Mouse (Mus musculus): ENCODE measurements around the gene Tmem39b. TPM values are rescaled to one million over a fixed set of nuclear protein-coding genes. Genes with fewer than 3 reads are reported as not detected.
"Not testable (repeated sequence)": the region's sequence is repeated elsewhere in the genome, so short reads cannot be mapped to it uniquely, and the experiment has no call there.

Gene Tmem39b
- 10 to 100 TPM; 13.3 to 16.3 TPM for total RNA-seq (2021)

DNA sequence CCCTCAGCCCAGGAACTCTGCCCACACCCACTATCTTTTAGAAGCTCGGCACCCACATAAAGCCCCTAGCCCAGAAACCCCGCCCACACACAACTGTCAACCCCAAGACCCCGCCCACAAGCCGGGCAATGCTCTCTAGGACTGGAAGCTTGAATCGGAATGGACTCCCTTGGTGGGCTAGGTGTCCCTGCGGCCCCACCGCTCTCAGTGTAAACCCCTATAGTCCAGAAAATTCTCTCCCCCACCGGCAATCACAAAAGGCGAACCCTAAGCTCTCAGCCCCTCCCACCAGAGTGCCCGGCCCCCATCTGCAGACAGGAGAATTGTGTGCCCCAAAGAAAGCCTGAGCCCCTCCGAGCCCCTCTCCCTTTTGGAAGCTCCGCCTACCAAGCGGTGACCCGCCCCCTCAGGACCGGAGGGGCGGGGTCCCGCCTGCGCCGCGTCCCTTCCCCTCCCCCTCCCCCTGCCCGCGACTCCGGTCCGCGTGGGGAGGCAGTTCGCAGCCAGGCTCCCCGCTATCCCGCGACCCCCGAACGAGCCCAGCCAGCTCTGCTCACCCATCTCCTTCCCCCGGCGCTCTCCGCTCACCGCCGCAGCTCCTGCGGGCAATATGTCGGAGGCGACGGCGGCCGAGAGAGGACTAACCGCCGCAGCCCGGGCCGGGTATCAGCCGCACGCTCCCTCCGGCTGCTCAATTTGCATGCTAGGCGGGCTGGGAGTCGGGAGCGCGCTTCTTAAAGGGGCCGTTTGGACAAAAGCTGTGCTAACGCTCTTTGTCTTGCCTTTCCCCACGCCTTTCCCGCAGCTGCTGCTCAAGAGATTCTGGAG, at the start of gene Tmem39b:
Gene Tmem39b, minus strand, starts transcription at position 681 of the 828 bp plus-strand sequence.
- intact Hi-C loops (cut with DNase I), result no loop called here
- peak; percentile 89 to 95 for DNase-seq (ENCODE audit: extremely low spot score in 1 of 2, low spot score in 2 of 2)

DNA sequence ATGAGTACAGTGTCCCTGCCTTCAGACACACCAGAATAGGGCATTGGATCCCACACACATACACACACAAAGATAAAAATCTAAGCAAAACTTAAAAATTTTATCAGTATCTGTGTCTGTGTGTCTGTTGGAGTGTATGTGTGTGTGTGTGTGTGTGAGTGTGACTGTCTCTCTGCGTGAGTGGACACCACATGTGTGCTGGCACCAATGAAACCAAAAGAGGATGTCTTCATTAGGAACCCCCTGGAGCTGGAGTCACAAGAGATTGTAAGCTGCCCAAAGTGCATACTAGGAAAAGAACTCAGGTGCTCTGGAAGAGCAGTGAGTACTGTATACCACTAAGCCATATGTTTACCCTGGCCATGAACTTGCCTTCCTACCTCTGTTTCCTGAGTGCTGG, 49.5 kb upstream of the Tmem39b start:
- DNase-seq (ENCODE audit: extremely low spot score in 1 of 2, low spot score in 2 of 2), result no peak
- intact Hi-C loops (cut with DNase I), result no loop called here

DNA sequence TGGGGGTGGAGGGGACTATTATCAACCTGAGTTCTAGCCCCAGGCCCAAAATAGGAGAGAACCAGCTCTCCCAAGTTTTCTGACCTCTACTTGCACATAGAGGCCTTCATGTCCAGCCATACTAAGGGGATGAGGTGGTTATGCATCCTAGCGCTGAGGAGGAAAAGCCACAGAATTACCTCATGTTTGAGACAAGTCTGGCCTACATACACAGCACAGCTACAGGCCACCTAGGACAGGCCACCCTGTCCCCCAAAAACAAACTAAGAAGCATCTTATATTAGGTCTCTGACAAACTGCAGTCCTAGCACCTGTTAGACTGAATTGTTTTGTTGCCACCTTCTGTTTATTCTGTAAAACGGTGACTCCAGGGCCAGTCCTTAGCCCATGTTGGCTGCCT, 46.9 kb upstream of the Tmem39b start:
- no peak for DNase-seq (ENCODE audit: extremely low spot score in 1 of 2, low spot score in 2 of 2)

DNA sequence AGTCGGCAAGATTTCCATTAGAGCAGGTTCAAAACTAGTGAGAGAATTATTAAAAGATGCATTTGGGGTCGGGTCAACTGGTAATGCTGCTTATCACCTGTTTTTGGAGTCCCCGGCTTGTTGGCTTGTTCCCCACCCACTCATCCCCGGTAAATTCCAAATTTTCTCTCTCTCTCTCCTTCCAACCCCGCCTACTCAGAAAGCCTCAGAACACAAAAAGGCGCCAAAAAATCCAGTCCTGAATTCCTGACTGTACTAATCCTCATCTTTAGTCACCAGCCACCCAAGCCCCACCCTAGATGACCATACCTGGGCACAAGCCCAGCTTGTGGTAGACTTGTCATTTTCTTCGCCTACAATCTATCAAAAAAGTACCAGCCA, 46.4 kb upstream of the Tmem39b start:
- intact Hi-C loops (cut with DNase I), result loop anchor here (5.0 kb wide), 1 partner anchor 41 kb away; no protein-coding TSS in a partner anchor
- peak in 1 of 2 experiments; percentile 19 for DNase-seq (ENCODE audit: extremely low spot score in 1 of 2, low spot score in 2 of 2)

More for the DNA sequence above, 46.9 kb upstream of the Tmem39b start:
- intact Hi-C loops (cut with DNase I), result loop anchor here (5.0 kb wide), 1 partner anchor 41 kb away; no protein-coding TSS in a partner anchor

DNA sequence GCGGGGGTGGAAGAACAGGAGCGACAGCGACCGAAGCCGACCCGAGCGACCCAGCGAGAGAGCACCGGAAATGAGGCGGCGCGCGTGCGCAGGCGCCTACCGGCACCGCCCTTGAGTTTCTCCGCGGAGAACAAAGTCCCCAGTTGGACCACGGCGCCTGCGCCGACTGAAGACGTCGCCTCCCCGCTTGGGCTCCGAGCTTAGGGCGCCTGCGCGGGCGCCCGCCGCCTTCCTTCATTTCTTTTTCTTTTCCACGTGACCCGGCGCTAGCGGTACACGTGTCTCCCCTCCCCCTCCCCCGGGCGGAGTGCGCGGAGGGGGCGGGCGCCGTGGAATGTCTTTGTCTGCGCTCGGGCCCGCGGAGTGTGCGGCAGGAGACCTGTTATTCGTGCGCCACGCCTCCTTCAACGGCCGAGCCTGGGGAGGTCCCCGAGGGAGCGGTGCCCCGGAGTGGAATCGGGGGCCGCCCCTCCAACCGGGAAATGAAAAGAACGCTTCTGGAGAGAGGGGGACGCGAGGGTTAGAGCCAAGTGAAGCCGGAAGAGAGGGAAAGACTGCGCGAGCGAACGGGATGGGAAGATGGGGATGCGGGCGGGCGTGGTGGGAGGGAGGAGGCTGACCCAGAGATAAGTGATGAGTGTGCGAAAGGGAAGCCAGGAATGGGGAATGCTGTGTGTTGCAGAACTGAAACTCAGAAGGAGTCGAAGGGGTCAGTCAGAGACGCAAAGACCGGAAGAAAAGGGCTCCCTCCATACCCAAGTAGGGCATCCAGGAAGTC, 45.8 kb upstream of the Tmem39b start, which contains the start of gene Khdrbs1:
Gene Khdrbs1, minus strand, starts transcription at position 72 of the 778 bp plus-strand sequence.
- DNase-seq (ENCODE audit: extremely low spot score in 1 of 2, low spot score in 2 of 2), result peak; percentile 95 to 98
- intact Hi-C loops (cut with DNase I), result loop anchor here (5.0 kb wide), 1 partner anchor 40 kb away; no protein-coding TSS in a partner anchor

DNA sequence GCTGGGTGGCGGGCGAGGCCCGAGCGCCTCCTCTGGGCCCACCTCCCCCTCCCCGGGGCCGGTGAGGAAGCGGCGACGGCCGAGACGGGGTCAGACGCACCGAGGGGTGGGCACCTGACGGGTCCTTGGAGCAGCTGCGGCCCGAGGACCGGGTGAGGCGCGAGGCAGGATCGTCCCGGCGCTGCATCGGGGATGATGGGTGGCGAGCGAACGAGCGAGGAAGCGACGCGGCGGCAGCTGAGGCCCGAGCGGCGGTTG, 45.3 kb upstream of the Tmem39b start:
- DNase-seq (ENCODE audit: extremely low spot score in 1 of 2, low spot score in 2 of 2), result no peak
- intact Hi-C loops (cut with DNase I), result loop anchor here (5.0 kb wide), 1 partner anchor 40 kb away; no protein-coding TSS in a partner anchor

DNA sequence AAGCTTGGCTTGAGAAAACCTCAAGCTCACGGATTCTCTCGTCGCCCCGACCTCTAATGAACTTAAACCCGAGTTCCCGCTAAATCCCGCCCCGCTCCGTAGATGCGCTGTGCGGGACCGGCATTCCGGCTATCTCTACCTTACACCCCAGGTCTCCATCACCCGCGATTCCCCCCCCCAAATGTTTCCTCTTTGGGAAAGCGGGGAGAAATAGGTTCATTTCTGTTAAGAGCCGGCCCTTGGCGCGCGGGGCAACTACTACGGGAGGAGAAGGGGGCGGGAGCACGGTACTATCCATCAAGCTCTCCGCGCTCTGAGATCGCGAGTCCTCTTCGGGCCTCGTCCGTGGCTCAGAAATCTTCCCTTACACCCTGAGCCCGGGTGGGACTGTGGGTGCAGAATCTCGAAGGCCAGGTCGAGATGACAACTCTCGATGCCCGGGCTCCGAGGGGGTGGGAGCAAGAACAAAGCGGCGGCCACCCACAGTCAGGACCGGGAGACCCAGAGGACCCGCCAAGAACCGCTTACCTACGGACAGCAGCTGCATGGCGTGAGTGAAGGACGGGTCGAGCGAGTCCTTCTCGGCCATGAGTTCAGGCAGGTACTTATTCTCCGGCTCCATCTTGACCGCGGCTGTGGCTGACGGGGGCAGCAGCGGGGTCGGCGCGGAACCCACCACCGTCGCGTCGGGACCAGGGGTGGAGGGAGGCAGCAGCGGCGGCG, 44.8 kb upstream of the Tmem39b start:
- DNase-seq (ENCODE audit: extremely low spot score in 1 of 2, low spot score in 2 of 2), result peak; percentile 16 to 65
- intact Hi-C loops (cut with DNase I), result loop anchor here (5.0 kb wide), 1 partner anchor 39 kb away; no protein-coding TSS in a partner anchor

DNA sequence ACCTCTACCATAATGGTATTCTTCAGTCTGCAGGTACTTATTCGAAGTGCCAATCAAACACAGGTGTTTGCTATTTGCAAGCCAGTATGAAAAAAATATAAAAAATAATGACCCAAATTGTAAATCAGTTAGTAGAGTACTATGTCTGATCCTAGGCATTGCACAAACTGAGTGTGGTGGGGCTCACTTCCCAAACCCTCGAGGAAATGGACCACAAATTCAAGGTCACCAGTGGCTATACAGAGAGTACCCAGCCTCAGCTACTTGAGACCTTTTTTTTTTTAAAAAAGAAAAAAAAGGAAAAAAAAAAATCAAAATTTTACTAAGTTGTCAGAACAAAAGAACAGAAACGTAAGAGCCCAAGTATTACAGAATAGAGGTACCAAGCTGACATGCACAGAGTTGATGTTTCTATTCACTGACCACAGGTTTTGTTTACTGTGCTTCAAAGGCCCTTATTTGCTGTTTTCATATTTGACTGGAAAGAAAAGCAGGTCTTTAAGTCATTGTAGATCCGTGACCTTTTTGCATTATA, 42.5 kb upstream of the Tmem39b start:
- intact Hi-C loops (cut with DNase I), result no loop called here
- no peak for DNase-seq (ENCODE audit: extremely low spot score in 1 of 2, low spot score in 2 of 2)

DNA sequence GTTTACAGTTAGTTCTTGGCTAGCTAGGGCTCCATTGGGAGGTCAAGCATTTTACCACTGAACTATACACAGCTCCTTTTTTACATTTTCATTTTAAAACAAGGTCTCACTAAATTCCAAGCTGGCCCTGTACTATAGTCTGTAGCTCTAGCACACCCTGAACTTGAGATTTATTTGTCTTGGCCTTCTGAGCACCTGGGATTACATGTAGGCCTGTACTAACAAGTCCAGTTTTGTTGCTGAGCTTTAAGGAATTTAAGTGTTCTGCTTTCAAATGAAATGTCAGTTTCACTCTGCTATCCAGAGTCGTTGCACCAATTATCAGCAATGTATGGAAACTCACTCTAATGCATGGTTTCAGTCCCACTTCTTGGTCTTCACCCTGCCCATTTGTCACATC, 39.5 kb upstream of the Tmem39b start:
- no peak for DNase-seq (ENCODE audit: extremely low spot score in 1 of 2, low spot score in 2 of 2)
- intact Hi-C loops (cut with DNase I), result no loop called here

DNA sequence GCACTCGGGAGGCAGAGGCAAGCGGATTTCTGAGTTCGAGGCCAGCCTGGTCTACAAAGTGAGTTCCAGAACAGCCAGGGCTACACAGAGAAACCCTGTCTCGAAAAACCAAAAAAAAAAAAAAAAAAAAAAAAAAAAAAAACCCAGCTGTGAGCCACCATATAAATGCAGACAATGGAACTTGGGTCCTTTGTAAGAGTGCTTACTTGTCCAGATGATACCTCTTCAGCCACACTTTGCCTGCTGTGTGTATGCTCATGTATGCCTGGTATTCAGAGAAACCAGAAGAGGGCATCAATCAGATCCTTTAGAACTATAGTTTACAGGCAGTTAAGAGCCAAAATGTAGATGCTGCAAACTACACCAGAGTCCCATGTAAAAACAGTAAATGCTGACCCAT, 38.8 kb upstream of the Tmem39b start:
- DNase-seq (ENCODE audit: extremely low spot score in 1 of 2, low spot score in 2 of 2); intact Hi-C loops (cut with DNase I): not testable (repeated sequence)

DNA sequence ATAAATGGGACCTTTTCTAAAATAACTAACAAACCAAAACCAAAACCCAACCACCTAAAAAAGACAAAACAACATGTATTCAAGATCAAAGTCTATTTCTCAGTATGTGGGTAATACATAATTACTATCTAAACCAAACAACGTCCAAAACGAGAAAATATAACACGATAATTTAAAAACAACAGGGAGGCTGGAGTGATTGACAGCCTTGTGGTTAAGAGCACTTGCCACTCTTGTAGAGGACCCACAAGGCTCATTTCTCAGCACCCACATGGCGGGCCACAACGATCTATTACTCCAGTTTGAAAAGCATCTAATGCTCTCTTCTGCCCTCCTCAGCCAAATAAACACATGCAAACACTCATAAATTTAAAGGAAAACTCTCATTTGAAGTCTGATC, 34.8 kb upstream of the Tmem39b start:
- intact Hi-C loops (cut with DNase I), result no loop called here
- DNase-seq (ENCODE audit: extremely low spot score in 1 of 2, low spot score in 2 of 2), result no peak

DNA sequence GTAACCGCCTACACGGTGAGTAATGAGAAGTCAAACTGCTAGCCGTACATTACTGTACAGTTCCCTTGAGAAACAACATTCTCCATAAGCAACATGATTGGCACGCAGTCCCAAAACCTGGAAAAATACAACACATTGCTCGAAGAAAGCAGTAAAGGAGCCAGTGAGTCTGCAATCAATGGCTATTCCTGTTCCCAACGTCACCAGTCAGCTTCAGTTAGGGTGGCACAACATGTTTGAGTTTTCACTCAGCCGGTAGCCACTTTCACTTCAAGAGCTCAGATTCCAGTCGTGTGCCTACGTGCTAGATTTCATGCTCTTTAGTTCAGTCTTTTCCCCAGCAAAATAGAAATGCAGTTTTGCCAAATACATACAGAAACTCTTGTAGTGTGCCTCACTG, 19.7 kb upstream of the Tmem39b start:
- intact Hi-C loops (cut with DNase I), result no loop called here
- DNase-seq (ENCODE audit: extremely low spot score in 1 of 2, low spot score in 2 of 2), result no peak

DNA sequence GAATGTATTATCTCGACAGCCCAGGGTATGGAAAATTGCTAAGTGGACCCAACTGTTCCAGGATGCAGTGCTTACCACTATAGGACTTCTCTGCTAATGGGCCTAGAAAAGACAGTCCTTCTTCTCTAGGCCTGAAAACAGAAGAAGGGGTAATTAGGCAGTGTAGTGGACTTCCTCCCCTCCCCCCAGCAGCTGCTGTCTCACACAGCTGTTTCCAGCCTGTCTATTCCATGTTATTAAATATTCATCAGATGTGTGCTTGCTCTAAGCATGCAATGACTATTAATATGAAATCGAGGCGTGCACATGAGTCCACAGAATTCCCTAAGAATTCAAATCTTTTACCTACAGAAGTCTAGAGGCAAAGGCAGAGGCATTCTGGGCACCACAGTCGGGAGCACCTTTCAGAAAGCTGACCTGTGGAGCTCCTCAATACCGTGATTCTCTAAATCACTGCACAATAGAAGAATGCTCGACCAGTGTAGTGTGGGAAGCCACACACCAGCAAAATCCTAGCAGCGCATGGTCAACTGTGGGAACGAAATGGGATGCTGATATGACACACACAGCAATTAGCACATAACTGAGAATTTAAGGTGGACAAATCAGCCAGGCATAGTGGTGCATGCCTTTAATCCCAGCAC, 13.0 kb upstream of the Tmem39b start:
- intact Hi-C loops (cut with DNase I), result no loop called here

DNA sequence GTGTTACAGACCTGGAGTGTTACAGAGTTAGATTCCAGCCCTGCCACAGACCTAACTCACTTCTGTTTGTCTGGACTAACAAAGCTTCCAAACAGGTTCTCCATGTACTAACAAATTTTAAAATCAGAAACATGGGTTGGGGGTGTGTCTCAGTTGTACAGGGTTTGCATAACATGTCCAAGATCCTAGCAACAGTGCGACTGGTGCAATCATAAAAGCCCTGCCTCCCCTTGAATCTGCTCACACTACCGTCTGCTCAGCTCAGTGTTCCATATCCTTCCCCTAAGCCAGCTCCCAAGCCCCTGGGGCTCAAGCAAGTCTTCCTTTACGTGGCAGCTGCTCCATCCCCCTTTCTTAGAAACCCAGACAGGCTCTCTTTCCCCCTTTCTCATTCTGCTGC, 10.1 kb upstream of the Tmem39b start:
- intact Hi-C loops (cut with DNase I), result no loop called here
- DNase-seq (ENCODE audit: extremely low spot score in 1 of 2, low spot score in 2 of 2), result no peak

More for the DNA sequence above, 13.0 kb upstream of the Tmem39b start:
- DNase-seq (ENCODE audit: extremely low spot score in 1 of 2, low spot score in 2 of 2), result no peak

DNA sequence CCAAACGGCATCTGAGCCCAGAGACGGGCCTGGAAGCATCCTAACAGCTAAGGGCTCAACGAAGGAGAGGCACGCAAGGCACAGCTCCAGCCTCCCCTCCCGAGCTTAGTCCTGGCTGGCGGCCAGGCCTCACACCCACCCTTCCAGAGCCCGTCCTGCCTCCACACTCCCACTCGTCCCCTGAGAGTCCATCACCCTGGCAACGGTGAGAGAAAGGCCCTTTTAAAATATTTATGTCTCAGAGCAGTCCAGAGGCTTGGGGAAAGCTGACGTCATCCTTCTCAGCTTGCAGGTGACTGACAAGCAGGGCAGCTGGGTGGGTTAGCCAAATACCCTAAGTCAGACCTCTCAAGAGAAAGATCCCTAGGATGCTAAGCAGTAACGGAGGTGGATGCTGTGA, 5.8 kb upstream of the Tmem39b start:
- intact Hi-C loops (cut with DNase I), result loop anchor here (5.0 kb wide), 1 partner anchor 40 kb away; the partner anchor contains the start of gene Khdrbs1
- peak; percentile 81 to 89 for DNase-seq (ENCODE audit: extremely low spot score in 1 of 2, low spot score in 2 of 2)

DNA sequence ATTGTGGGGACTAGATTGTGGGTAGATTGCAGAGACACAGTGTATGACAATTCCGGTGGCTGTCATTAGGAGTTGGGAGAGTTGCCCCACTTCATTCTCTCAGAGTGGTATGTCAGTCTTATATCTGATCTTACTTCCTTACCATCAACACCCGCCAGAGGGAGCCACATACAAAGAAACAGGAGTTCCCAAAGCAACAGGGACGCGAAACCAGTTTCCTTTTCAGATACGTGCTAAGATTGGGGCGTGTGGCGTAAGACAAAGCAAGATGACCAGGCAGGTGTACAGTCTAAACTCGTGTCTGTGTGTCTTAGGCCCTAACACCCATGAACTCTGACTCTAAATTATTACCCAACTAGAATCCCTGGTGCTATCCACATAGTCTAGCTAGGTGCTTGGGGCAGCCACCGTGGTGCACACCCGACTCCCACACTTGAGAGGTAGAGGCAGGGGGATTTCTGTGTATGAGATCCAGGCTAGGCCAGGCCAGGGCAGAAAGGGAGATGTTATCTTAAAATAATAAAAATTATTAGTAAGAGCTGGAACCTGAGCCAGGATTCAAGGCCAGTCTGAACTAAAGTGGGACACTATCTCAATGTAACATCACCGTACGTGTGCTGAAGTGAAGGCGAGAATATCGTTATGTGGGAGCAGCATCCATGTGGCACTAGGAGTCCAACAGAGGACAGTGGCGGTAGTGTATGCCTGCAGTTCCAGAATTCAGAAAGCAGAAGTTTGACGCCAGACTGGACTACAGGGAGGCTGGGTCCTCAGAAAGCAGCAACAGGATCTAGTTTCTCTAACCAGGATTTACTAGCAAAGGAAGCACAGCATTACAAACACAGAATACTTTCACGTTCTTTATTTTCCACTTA, 5.1 kb upstream of the Tmem39b start:
- peak; percentile 88 to 91 for DNase-seq (ENCODE audit: extremely low spot score in 1 of 2, low spot score in 2 of 2)
- intact Hi-C loops (cut with DNase I), result loop anchor here (5.0 kb wide), 1 partner anchor 41 kb away; the partner anchor contains the start of gene Khdrbs1

DNA sequence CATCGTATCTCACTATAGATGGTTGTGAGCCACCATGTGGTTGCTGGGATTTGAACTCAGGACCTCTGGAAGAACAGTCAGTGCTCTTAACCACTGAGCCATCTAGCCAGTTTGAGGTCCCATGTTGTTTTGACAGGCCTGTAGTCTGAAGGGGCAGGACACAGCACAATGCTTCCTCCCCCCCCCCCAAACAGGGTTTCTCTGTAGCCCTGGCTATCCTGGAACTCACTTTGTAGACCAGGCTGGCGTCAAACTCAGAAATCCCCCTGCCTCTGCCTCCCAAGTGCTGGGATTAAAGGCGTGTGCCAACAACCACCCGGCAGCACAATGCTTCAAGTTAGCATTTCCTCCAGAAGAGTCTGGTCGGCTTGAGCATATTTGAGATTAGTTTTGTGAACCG, 4.0 kb upstream of the Tmem39b start:
- DNase-seq (ENCODE audit: extremely low spot score in 1 of 2, low spot score in 2 of 2), result not testable (repeated sequence)
- intact Hi-C loops (cut with DNase I), result loop anchor here (5.0 kb wide), 1 partner anchor 42 kb away; the partner anchor contains the start of gene Khdrbs1
